Mouse (Mus musculus) thymus, postnatal 0 days (tissue): ENCODE measurements at regions not wholly inside any gene's neighbourhood (a gene's known extent, or its start where the extent isn't known, plus 50 kb on each side); places are given as distances from the start of the nearest gene placed in this dataset.

Source experiments
- DNase-seq: peaks from one replicate; pipeline ENCODE4 v3.0.0-alpha.2; 2015; ENCODE audit warnings: low spot score

- peak; percentile 38 for DNase-seq
Measured at GRCm38 (mm10) chr2:161177355-161178021, 68.6 kb upstream of the Chd6 start.

GRCm38 (mm10) chr2:161166681-161167080, 57.8 kb upstream of the Chd6 start:
- DNase-seq, result no peak

GRCm38 (mm10) chr2:161165495-161165894, 56.6 kb upstream of the Chd6 start:
- DNase-seq, result no peak

- DNase-seq, result no peak
Measured at GRCm38 (mm10) chr2:161164320-161164719, 55.4 kb upstream of the Chd6 start.
